Mouse (Mus musculus) brain, adult 10 weeks (tissue): Measurements from ENCODE around the gene Gm1673. TPM values are rescaled to one million over a fixed set of nuclear protein-coding genes. Genes with fewer than 3 reads are reported as not detected.

Experiments used
- polyA plus RNA-seq: library from polyadenylated mRNA; stranded (reverse); fragments of 350-450 nt; fragmentation: Illumina TruSeq; extraction: RNeasy Lipid Tissue Mini Kit (QIAGEN cat#74804); gene quantifications from one replicate; pipeline ENCODE4 v1.2.3, GENCODE M21; 2015; ENCODE audit warnings: low read depth, low replicate concordance

Gm1673 gene
- 71.3 TPM for polyA plus RNA-seq

DNA sequence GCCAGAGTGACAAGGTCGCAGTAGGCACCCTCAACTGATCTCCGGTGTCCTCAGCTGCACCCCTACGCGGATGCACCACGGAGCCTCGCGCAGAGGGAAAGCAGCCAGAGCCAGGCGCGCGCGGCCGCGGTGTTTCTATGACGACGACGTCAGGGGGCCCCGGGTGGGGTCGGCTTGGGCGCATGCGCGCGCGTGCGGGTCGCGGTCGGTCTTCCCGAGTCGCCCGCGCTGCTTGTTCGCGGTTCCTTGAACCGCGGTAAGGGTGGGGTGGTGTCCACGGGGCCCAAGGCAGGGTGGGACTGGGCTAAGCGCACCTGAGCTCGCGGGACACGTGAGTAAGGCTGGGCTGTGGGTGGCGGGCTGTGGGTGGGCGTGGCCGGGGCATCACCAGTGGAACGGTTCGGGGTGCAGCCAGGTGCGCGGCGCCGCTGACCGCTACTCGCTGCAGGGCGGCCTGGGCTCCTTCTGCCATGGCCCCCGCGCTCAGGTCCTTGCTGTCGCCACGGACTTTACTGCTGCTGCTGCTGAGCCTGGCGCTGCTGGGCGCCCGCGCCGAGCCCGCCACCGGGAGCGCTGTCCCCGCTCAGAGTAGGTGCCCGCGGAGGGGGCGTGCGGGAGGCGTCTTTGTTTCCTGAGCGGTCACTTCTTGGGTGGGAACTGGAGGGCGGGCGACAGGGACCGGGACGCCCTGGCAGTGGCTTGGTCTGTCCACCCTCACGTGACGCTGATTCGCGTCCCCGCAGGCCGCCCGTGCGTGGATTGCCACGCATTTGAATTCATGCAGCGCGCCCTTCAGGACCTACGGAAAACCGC lies at the start of gene Gm1673:
Gene Gm1673, plus strand, starts transcription at position 125 of the 813 bp plus-strand sequence.

DNA sequence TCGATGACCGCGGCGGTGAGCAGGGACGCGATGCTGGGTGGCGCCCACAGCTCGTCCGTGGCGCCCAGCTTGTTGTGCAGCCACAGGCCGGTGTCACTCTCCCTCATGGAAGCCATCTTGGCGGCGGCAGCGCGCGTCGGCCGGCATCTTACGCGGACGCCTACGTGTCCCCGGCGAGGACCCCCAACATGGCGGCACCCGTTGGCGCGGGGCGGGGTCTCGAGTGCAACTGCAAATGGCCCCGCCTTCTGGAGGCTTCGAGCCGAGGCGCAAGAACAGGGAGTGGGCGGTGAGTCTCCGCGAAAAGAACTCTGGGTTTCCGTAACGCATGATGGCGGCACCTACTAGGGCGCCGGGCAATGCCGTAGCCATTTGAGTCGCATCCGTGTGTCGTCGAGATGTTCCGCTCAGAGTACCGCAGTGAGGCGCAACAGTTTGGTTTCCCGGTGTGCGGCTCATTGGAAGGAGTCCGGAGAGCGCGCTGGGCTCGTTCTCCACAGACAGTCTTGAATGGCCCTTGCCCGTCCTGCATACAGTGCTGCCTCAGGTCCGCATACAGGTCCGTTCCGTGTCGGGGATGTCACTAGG lies 47.0 kb upstream of the Gm1673 start, which contains the start of gene Nelfa:
Gene Nelfa, minus strand, starts transcription at position 294 of the 588 bp plus-strand sequence.

DNA sequence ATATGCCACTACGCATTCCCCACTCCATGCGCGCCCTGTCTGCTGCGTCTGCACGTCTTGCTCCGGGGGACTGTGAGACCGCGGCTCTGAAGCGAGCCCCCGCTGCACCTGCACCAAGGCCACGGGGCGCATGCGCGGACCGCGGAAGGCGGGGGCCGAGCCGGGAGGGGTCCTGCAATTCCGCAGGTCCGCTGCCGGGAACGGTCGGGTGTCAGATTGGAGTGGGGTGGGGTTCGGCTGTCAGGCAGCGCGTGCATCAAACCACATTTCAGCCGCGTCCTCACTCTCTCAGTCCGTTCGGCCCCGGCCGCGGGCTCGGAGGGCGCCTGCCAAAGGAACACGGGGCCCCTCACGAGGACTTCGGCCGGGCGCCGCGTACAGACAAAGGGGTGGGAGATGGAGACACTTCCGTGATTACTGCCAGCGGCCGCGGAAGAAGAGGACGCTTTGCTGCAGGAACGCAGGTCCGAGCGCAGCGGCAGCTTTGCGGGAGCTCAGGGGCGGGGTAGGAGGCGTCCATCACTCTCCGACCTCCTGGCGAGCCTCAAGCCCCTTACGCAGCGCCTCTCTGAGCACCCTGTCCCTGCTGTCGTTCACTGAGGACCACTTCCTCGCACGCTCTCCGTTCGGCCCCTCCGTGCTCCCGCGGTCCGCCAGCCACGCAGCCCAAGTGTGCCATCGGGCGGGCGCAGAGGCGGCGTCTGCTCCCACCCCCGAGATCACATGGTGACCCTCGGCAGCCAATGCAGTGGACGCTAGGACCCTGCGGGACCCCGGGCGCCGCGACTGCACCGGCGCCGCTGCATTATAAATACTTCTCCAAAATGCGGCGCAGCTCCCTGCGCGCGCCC lies 12.8 kb downstream of the Gm1673 start, which contains the start of gene Nat8l:
Gene Nat8l, plus strand, starts transcription at position 142 of the 851 bp plus-strand sequence.

Other genes with a start within 250 kb of the Gm1673 start
- gene Letm1, start 200.6 kb upstream of the Gm1673 start, polyA plus RNA-seq: 51.3 TPM
- 47.8 TPM for gene Nsd2, start 162.7 kb upstream of the Gm1673 start, polyA plus RNA-seq
- gene Nelfa, start 47.0 kb upstream of the Gm1673 start, polyA plus RNA-seq: 17.4 TPM
- 138 TPM for gene Nat8l, start 12.6 kb downstream of the Gm1673 start, polyA plus RNA-seq
- gene Poln, start 186.0 kb downstream of the Gm1673 start, polyA plus RNA-seq: 0.88 TPM
- gene Haus3, start 186.1 kb downstream of the Gm1673 start, polyA plus RNA-seq: 9.1 TPM
- 48.8 TPM for gene Mxd4, start 204.3 kb downstream of the Gm1673 start, polyA plus RNA-seq